Mouse (Mus musculus) retina, adult 2 months (tissue): Measurements from ENCODE around the gene Fkbpl.

Experiments used
- DNase-seq: peaks from one replicate; pipeline ENCODE4 v3.0.0-alpha.2; 2012; ENCODE audit warnings: low read depth, low spot score

The Fkbpl gene

DNA sequence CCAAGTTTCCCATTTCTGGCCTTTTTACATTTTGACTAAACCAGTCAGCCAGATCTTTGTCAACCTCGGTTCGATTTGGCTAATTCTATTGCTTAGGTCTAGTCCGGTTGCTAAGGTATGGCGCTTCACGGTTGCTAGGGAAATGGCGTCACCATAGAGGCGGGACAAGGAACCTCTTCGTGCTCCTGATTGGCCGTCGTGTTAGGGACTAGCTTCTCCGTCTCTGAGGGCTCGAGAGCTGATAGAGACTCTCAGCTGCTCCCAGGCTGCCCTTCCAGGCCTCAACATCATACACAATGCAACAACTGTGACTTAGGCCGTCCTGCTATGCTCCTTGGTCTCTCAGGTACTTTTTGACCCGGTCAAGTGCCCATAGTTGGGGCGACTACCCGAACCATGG lies at the start of gene Fkbpl:
Fkbpl (plus strand) TSS at position 157 of the 400 bp plus-strand sequence.
- peak; percentile 96 for DNase-seq

- no peak for DNase-seq
Observed at GRCm38 (mm10) chr17:34596098-34596497, 48.5 kb upstream of the Fkbpl start.

- DNase-seq = no peak
Observed at GRCm38 (mm10) chr17:34597566-34598095, 46.9 kb upstream of the Fkbpl start, which contains the start of gene Ager. TSS of gene Ager (plus strand) at chr17:34597862.

GRCm38 (mm10) chr17:34599891-34600290 lies 44.7 kb upstream of the Fkbpl start:
- no peak for DNase-seq

DNA sequence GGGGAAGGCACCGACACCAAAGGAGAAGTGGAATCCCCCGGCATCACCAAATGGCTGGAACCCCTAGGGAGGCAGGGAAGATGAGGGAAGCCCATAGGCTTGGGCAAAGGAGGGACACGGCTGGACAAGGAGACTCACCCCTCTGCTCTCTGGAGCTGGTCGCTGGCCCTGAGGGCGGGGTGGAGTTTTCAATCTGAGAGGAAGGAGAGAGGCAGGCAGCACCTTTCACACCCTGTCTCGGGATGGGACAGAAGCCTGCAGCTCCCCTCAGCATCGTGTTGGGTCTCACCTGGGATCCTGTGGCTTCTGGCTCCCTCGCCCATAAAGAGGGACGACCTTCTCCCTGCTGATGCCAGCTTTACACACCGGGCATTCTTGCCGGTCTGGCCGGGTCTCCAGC lies 42.8 kb upstream of the Fkbpl start:
- no peak for DNase-seq

GRCm38 (mm10) chr17:34603375-34604060 lies 41.0 kb upstream of the Fkbpl start, which contains the start of gene Rnf5:
TSS of gene Rnf5 (minus strand) at chr17:34603690.
- DNase-seq = peak; percentile 100

- DNase-seq = peak; percentile 100
Observed at GRCm38 (mm10) chr17:34604061-34604508, 40.5 kb upstream of the Fkbpl start, which contains the start of gene Agpat1. TSS of gene Agpat1 (plus strand) at chr17:34604262.

- no peak for DNase-seq
Observed at GRCm38 (mm10) chr17:34604511-34605237, 39.9 kb upstream of the Fkbpl start.

- DNase-seq = peak; percentile 85
Observed at GRCm38 (mm10) chr17:34605609-34606008, 39.0 kb upstream of the Fkbpl start.

DNA sequence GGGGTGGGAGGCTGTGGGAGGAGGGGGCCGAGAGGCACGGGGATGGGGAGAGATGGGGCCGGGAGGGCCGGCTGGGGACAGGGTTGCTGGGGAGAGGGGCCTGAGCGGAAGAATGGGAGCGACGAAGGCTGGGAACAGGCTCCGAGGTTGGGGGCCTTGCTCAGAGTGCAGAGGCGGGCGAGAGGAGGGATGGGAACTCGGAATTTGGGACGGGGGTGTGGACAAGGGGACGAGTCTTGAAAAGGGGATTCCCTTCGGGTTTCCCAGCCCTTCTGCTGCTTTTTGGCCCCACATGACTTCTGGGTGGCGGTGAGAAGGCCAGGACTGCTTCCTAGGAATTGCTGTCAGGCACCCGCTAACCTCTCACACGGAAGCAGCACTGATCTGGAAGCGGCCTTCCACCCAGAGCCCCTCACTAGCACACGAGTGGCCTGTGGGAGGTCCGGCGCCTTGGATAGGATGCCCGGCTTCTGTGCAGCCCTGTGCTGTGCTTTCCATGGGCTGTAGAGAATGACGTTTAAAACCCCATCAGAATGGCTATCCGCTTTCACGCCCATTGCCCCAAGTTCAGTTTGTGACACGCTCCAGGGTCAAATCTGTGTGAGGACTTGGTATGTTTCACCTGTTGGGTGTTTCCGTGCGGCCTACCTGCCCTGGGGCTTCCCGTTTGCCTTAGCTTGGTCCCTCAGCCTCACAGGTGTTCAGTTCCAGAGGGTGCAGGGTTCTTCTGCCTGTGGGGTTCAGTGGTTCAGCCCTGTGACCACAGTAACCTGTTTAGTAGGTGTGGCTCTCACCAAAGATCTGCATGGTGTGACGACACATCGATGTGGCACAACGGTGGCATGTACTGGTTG lies 38.2 kb upstream of the Fkbpl start:
- DNase-seq = no peak

- no peak for DNase-seq
Observed at GRCm38 (mm10) chr17:34607997-34608396, 36.6 kb upstream of the Fkbpl start.

DNA sequence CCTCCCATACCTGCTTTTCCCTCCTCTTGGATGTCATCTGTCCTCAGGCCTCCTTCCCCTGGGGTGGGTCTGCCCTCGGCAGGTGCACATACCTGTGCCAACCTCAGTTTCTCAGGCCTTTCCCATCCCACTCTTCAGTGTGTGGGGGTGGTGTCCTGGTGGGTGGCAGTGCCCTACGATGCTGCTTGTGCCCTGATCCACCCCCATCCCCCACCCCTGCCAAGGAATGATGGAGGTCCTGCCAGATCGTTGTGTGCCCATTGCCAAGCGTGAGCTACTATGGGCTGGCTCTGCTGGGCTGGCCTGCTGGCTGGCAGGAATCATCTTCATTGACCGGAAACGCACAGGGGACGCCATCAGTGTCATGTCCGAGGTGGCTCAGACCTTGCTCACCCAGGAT lies 33.5 kb upstream of the Fkbpl start:
- DNase-seq = no peak

DNA sequence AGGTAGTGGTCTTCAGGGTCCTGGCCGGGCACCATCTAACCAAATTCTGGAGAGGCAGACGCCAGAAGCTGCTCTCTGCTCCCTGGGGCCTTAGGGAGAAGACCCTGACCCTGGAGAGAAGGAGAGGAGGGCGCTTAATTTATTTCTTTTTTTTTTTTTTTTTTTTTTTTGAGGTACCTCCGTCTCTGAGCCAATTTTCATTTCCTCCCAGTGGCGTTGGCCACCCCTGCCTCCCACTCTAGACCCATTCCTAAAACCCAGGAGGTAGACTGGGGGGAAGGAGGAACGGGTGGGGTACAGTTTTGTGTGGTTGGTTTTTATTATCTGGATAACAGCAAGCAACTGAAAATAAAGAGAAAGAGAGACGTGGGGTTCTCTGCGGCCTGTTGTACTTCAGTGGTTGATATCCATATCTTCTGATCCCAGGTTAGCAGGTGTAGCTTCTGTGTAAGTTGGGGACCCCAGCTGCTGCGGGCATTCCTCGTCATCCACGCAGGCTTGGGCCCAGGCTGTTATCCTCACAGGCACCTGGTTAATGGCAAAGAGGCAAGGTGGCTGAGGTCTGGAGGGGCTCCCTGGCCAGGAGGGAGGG lies 31.4 kb upstream of the Fkbpl start:
- no peak for DNase-seq

DNA sequence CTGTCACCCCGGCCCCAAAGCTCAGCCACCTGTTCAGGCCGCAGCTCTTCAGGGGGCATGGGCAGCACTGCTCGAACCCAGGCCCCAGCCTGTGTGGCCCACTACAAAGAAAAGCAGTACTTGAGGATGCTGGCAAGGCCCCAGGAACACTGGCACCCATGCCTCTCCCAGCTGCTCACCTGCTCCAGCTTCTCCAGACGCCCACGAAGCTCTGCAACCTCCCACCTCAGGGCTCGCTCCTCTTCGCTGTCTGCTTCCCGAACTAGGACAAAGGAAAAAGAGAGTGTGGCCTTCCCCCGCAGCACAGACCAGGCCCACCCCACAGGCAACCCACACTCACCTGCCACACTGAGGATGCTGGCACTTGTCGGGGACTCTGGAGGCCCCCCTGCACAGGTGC lies 30.7 kb upstream of the Fkbpl start:
- no peak for DNase-seq

- DNase-seq = no peak
Observed at GRCm38 (mm10) chr17:34615871-34616270, 28.7 kb upstream of the Fkbpl start, which contains the start of gene Egfl8. TSS of gene Egfl8 (minus strand) at chr17:34615971.

DNA sequence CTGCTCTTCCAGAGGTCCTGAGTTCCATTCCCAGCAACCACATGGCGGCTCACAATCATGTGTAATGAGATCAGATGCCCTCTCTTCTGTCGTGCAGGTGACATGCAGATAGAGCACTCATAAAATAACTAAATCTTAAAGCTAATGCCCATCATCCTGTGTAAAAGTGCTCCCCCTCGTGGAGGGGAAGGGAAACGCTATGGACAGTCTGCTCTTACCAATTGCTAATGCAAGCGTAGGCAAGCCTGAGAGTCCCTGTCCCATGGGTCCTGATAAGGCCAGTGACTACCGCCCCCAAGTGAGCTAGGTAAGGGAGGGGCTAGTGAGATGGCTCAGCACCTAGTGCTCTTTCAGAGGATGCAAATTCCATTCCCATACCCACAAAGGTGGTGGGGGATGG lies 25.6 kb upstream of the Fkbpl start:
- DNase-seq = no peak

GRCm38 (mm10) chr17:34621006-34621405 lies 23.6 kb upstream of the Fkbpl start:
- DNase-seq = no peak

GRCm38 (mm10) chr17:34623161-34623560 lies 21.4 kb upstream of the Fkbpl start:
- DNase-seq = no peak

DNA sequence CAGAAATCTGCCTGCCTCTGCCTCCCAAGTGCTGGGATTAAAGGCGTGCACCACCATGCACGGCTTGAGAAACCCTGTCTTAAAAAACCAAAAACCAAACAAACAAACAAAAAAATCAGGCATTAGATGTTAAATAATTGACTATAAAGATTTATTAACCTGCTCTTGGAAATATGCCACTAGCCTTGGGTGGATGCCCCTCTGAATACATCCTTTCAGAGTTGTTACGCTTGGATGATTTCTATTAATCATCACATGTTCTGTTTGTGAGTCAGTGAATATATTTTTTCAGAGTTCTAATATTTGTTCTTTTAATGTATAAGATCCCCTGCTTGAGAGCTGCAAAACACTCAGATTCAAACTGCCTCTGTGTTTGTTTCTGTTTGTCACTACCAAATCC lies 19.6 kb upstream of the Fkbpl start:
- no peak for DNase-seq

DNA sequence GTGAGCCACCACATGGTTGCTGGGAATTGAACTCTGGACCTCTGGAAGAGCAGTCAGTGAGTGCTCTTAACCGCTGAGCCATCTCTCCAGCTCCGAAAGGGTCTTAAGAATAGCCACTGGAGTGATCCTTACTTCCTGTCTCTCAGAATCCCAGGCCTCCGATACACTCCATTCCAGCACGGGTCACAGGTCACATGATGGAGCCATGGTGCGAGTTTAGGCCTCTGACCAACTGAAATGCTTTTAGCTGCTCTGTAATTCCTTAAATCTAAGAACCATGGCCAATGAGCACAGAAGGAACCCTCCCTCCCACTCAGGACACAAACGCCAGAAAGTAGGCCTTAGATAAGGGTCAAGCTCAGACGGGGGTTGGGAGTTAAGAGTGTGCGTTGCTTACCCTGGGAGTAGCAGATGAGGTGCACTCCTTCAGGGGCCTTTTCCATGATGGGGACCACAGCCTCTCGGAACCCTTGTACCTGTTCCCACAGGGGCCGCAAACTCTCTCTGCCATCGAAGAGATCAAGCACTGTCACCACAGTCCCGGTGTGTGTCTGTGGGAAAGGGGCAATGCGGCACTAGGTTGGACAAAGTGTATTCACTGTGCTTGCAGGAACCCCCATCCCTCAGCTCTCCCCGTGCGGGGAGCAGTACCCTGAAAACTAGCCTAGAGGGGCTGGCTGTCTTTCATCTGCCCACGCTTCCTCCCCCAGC lies 18.3 kb upstream of the Fkbpl start:
- no peak for DNase-seq

- DNase-seq = no peak
Observed at GRCm38 (mm10) chr17:34626773-34627092, 17.8 kb upstream of the Fkbpl start.
